Mouse (Mus musculus) 3T3-L1 (cell line): ENCODE measurements around the gene Fam227b.

ENCODE experiments used
- DNase-seq: peaks from one replicate; pipeline ENCODE4 v3.0.0-alpha.2; 2015; ENCODE audit warnings: low read depth, low spot score

Fam227b gene

DNA sequence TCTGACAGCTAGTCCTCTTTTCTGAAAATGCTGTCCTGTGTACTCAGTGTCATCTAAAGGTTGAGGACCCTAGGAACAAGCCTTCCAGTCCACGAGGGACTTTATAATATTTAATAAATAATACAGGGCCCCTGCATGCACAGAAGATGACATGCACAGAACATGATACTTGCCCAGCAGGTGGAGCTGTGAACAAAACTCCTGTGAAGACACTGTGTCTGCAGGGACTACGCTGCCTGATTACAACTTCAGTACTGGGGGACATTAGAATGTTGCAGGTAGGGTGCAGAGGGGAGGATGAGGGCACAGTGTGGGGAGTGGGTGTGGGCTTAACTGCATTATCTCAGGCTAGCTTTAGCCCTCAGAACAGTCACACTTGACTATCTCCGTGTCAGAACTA is 145.7 kb downstream of the Fam227b start:
- peak; percentile 79 for DNase-seq

DNA sequence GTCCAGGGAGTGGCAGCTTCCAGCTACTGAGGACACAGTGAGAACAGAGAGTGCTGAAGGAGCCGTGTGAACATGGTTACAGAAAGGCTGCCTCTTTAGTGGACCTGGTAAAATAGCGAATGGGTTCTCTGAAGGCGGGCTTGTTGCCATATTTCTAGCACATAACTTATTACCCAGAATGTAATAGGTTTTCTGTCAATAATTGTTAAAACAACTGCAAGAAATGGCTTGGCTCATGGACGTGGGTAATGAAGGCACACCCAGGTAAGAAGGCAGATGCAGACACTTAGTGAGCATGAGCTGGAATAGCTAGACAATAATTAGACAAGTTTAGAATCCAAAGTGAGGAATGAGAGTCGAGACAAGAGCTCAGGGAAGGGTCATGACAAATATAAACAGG is 149.5 kb downstream of the Fam227b start:
- no peak for DNase-seq

DNA sequence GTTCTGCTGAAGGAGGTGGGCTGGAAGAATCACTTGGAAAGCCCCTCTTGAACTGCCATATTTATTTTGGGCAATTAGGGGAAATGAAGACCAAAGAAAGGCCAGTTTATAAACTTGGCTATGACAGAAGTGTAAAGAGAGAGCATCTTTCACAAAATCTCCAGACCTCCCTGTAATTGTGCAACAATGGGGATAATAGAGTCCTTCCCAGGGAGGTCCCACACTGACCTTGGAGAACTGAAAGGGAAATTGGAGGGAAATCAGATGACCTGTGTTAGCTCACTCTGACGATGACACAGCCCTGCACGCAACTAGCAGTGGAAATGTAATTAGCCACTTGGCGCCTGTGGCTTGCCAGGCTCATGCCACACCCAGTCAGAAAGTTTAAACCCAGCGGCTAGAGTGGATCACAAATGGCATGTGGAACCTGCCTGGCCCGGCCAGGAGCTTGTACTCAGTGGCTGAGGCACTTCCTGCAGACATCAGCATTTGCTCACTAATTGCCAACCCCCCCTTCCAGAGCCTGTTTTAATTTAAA is 175.9 kb downstream of the Fam227b start:
- no peak for DNase-seq

DNA sequence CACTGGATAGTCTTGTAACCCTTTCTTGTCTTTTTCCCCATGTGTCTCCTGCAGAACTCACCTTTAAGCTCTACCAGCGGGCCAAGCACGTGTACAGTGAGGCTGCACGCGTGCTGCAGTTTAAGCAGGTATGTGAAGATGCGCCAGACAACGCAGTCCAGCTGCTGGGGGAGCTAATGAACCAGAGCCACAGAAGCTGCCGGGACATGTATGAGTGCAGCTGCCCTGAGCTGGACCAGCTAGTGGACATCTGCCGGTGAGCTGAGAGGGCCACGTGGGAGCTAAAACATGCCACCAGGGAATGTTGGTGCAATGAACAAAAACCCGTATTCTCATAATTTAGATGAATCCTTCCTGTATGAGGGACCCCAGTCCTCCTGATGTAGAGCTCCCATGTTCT is 176.6 kb downstream of the Fam227b start:
- no peak for DNase-seq

DNA sequence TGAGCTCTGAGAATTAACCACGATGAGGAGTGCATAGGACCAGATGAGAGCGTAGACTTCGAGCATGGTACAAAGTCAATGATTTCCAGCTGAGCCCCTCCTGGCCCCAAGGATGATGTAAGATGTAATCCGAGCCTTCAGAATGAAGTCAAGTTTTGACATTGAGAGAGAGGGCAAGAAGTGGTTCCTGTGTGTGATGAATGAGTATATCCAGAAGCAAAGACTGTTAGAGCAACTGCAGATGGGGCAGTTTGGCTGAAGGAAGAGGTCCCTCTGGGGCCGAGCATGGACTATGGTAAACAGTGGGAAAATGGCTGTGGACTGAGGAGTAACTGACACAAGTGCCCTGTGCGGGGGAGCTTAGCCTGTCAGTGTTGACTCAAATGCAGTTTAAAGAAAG is 178.6 kb downstream of the Fam227b start:
- peak; percentile 75 for DNase-seq

DNA sequence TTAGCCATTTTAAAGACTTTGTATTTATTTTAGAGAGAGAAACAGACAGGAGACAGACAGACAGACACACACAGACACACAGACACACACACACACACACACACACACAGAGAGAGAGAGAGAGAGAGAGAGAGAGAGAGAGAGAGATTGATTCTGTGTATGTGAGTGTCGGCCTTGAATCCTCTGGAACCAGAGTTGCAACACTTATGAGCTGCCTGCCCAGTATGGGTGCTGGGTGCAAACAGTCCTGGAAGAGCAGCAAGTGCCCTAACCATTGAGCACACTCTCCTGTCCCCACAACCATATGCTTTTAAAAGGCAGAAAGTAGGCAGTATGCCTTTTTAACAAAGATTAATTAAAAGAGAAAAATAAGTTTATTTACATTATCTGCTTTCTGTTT is 183.0 kb downstream of the Fam227b start:
- DNase-seq, result no peak

DNA sequence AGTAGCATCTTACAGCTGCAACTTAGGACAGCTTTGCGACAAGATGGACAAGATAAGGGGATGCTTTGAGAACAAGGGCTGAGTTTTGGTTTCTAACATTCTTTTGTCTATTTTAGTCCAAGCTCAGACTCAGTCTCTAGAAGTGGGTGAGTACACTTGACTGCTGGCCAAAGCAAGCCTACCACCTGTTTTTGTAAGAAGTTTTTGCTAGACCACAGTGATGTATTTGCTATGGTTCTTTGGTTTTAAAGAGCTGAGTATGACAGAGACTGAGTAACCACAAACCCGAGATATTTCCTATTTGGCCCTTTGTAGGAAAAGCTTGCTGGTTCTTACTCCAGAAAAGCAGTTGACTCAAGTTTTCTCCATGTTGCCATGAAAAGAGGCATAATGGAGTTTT is 203.6 kb downstream of the Fam227b start:
- DNase-seq, result peak; percentile 64

DNA sequence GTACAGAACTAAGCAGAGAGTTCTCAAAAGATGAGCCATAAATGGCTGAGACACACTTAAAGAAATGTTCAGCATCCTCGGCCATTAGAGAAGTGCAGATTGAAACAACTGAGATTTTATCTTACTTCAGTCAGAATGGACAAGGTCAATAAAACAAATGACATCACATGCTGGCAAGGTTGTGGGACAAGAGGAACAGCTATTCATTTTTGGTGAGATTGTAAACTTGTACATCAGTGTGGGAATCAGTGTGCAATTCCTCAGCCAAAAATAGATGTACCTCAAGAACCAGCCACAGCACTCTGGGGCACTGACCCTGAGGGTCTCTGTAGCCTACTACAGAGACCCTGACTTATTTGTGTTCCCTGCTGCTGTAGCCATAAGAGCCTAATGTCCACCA is 208.5 kb downstream of the Fam227b start:
- no peak for DNase-seq

DNA sequence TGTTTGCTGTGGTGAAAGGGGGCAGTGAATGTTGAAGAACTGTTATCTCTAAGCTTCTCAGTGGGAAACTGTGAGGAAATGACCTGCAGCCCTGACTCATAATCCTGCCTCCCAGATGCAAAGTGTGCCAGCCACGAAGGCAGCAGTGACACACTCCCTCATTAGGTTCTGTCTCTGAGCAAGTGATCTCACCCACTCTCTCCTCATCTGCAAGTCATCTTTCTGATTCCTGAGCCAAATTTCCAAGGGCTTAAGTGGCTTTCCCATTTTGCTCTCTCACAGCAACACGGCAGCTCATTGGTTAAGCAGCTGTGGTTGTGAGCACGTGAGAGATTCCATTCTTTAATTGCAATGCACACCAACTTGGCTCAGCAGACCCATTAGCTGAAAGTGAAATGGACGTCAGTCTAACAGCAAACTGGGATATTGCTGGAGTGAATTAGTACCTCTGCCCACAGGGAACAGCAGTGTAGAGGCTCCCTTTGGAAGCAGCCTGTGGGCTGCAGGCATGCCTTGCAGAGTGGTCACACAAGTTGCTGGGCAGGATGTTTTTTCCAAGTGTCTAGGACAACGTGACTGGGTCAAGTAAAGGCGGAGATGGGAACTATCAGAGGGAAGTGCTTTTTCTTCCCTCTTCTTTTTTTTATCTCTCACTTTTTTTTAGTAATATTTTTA is 210.6 kb downstream of the Fam227b start:
- peak; percentile 95 for DNase-seq

DNA sequence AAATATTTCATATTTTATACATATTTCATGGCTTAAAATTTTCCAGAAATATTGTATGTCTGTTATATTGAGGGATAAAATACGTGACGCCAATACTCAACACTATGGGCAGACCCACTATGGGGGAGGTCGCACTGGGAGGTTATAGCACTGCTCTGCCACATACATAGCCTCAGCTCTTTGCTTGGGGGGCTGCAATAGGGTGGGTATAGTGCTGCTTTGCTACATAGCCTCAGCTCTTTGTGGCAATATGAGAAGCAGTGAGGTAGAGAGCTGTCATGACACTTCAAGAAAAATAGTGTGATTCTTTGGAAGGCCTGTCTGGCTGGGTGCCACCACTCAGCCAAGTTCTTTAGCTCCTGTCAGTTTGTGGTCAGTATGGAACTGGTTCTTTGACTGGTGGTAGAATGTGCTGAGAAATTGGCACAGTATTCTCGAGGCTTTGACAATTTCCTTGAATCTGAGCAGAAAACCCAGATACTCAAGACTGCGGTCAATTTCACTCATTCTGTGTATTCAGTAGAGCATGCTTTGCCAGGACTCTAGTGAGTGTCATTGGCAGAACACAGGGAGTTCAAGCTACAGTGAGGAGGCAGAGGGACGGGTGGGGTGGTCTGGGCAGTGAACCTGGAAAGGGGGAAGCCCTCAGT is 212.7 kb downstream of the Fam227b start:
- peak; percentile 96 for DNase-seq

DNA sequence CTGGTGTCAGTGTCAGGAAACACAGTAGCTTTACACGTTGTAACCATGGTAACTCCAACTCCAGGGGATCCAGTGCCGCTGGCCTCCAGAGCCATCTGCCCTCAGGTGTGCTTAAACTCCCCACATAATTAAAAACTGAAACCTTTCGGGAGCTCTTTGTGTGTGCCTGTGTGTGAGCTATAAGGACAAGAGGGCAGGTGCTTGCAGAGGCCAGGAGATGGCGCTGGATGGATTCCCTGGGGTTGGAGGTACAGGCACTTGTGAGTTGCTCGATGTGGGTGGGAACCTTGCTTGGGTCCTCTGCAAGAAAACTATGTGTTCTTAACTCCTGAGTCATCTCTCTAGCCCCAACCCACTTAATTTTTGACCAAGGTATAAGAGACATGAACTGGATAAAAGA is 215.4 kb downstream of the Fam227b start:
- peak; percentile 41 for DNase-seq

DNA sequence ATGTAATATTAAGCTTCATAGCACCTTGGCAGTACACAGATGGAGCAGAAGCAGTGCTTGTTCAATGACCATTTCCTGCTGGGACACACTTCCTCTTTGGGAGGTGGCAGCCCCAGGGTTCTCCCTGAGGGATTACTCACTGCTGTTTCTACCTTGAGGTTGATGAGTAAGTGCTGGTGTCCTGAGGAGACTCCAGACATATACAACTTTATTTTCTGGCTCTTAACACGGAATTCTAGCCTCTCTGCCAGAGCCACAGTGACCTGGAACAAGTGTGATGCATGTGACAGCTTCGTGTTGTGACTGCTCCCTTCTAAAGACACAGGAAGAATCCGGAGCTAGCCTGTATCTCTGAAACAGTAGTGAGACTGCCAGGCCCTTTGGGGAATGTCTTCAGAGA is 217.8 kb downstream of the Fam227b start:
- peak; percentile 91 for DNase-seq
